Comparison of ENCODE assay signal across 10 mouse cellular contexts in the genomic region with DNA sequence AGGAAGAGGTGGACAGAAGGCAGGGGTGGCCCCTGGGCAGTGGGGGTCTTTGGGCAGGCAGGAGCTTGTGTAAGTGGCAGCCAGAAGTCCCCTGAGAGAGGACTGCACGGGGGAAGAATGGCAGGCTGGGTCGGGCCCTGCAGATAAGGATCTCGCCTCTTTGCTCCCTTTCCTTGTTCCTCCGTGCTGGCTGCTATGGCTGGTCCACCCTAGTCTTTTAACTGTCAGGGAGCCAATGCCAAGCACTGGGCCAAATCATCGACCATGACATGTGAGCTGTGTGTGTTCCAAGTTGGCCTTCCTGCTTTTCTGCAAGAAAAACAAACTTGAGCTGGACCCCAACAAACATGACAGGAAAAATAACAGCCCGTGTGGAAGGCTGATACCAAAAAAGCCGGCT.
DNase-seq lines count a peak whose midpoint lies in the region.
"Had no signal": no experiment of that assay in that cellular context is flagged by ENCODE, and none has a peak within 500 bp of the region (broad histone marks: within the 10 kb centered on the region; RNA-seq: fewer than 3 reads in every experiment).

No protein-coding gene starts in this region.

- intact Hi-C loops in left cerebral cortex, postnatal 4 days (cut with DNase I): no loop called here
- intact Hi-C loops in left cerebral cortex, postnatal 14 days (cut with DNase I): no loop called here

- peak; percentile 3 for DNase-seq in left cerebral cortex, postnatal 4 days
- DNase-seq in left cerebral cortex, postnatal 14 days (ENCODE audit: low spot score in 2 of 2): no peak
- DNase-seq in embryo, embryonic 9.5 days (ENCODE audit: extremely low spot score): peak; percentile 10
- peak; percentile 30 for DNase-seq in kidney, adult 18-20 months
- peak; percentile 29 for DNase-seq in lung, postnatal 25 days (ENCODE audit: low spot score)
- DNase-seq in frontal cortex, postnatal 14 days (ENCODE audit: low spot score in 2 of 2): no peak
- DNase-seq in right cerebral cortex, adult 18-20 months: no peak
- DNase-seq: cerebellum, adult 9-11 months; liver, postnatal 0 days; right cerebral cortex, postnatal 25 days had no signal

Comparison
In these comparisons a context has a peak if more than half of its experiments do, and no peak if none do; other contexts are left out.
1. DNase-seq: peak in left cerebral cortex, postnatal 4 days (single experiment), embryo, embryonic 9.5 days (single experiment), kidney, adult 18-20 months (single experiment) and lung, postnatal 25 days (single experiment); none in left cerebral cortex, postnatal 14 days (0 of 2), frontal cortex, postnatal 14 days (0 of 2) and right cerebral cortex, adult 18-20 months (single experiment).